Mouse (Mus musculus) adrenal gland (tissue): ENCODE data around the gene Tmem231.

Source experiments
- intact Hi-C: fragments of 180-260 bp; cut with DNase I; formaldehyde crosslinking; loops from one replicate; pipeline ENCODE4 v1.15.1; 2025
- long read RNA-seq, 2 experiments: library from polyadenylated mRNA; unstranded; transcript quantifications; one replicate each; pipeline ENCODE4 v2.0.0; 2020; ENCODE audit warnings: borderline replicate concordance in 1 of 2; ENCODE audit not compliant: insufficient replicate concordance in 1 of 2

Tmem231 gene
- long read RNA-seq, experiment 1, partial matches to known transcripts, result 1 of 6 reads
- long read RNA-seq, experiment 1, other reads (novel, unspliced or antisense), result 1 of 6 reads
- long read RNA-seq, experiment 2, transcript Tmem231-201 (7 exons, 2,984 nt), result major isoform, 6 of 11 reads
- long read RNA-seq, experiment 2, partial matches to known transcripts, result 3 of 11 reads
- long read RNA-seq, experiment 2, other reads (novel, unspliced or antisense), result 2 of 11 reads

DNA sequence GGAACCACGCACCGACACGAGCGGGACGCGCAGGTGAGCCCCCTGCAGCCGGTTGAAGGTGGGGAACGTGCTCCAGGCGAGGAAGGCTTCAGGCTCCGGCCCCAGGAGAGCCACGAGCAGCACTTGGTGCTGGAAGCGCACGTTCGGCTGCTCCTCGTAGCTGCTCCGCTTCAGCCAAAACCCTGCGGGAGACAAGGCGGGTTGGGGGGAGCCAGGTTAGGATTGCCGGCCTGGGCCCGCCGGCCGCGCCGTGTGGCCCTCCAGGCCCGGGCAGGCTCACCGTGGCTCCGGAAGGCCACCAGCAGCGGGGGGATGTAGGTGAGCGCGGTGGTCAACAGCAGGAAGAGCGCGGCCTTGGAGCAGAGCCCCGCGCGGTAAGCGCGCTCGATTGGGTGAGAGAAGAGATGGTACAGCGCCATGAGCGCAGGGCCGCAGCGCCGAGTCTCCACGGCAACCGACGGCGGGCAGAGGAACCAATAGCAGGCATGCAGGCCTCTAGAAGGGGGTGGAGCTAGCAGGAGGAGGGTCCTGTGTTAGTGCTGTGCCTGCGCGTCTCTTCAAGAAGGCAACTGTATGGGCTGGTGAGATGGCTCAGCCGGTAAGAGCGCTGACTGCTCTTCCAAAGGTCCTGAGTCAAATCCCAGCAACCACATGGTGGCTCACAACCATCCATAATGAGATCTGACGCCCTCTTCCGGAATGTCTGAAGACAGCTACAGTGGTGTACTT lies at the start of gene Tmem231:
TSS of gene Tmem231 (minus strand) at position 534 of the 729 bp plus-strand sequence.
- intact Hi-C loops, result no loop called here

DNA sequence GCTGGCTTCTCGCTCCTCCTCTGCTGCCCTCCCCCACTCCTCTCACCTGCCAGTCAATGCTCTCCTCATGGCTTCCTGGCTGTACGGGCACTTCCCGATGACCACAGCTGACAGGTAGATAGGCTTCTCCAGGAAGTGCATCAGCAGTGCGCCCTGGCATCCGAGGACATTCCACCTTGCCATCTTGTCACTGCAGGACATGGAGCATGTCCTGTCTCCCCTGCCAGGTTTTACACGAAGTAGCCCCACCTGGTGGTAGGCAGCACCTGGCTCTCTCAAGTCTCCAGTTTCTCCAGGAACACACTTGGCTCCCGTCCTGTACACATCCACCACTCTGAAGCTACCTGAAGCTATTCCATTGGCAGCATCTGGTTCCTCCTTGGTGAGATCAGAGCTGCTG lies 48.4 kb upstream of the Tmem231 start:
- intact Hi-C loops, result no loop called here

DNA sequence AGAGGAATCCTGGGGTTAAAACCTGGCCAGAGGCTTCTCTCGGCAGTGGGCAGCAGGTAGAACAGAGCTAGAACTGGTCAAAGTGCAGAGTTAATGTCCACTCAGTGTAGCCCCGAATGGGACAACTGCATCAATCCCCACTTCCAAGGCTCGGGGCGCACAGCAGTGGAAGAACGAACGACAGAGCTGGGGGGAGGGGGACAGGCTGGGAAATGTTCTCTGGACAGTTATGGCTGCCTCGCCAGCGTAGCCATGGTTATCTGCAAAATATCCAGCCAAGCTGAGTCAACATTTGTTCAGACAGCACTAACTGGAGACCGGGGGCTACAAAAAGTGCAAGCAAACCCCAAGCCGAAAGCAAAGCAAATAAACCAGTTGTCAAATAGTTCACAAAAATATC lies 44.5 kb upstream of the Tmem231 start:
- intact Hi-C loops, result no loop called here

DNA sequence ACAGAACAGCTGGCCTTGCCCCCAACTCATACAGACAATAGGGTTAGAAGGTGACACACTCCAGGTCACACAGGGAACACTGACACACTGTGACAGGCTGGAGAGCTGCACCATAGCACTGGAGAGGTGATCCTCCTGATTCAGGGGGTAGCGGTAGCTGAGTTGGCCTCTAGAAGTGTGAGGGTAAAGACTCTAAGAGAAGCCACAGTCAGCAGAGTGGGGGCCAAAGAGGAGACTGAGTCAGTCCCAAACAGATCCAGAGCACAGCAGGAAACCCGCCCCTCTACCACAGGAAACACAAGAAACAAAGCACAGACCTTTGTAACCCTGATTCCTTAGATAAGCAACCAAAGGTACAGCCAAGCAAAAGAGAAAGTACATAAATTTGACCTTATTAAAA lies 42.6 kb upstream of the Tmem231 start:
- intact Hi-C loops, result no loop called here

DNA sequence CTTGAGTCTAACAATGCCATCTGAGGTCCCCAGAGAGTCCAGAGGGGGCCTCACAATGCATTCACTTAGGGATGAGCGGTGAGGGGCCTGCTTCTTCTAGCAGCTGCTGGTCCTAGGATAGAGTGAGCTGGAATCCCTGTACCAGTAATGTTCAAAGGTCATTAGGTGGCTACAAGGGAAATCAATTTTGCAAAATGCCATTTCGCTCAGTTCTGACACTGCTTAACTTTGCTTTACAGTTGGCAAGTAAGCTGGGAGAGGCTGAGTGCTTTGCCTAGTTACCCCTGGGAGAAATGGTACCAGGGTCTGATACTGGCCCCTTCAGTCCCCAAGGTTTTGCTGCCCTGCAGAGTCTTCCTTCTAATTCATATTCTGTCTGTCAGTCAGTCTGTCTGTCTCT lies 42.0 kb upstream of the Tmem231 start:
- intact Hi-C loops, result no loop called here

DNA sequence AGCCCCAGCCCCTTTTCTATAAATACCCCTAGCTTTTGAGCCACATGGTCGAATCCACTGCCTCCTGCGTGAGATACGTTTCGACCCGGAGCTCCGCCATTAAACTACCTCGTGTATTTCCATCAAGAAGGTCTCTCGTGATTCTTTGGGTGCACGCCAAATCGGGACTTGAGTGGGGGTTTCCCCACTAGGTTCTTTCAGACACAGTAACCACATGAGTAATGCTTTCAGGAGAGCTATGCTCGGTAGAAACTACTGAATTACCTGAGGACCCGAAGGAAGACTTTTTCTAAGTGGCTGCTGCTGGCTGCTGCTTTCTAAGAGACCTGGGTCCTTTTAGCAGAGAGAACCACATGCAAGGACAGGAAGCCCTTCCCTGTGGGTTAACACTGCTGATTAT lies 40.5 kb upstream of the Tmem231 start:
- intact Hi-C loops, result no loop called here

DNA sequence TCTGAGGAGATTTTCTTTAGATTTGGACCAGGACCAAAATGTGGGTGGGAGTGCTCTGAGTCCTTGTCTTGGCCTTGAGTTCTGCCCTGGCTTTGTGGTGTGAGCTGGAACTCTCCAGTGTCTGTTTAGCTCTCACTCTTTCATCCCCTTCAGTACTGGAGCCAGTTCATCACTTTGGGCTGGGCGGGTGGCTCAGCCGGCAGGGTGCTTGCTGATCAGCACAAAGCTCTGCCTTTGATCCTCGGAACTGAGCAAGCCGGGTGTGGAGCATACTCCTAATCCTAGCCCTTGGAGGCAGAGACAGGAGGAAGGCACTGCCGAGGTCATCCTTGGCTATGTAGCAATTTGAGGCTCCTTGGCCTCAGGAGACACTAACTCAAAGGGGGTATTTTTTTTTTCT lies 35.3 kb upstream of the Tmem231 start:
- intact Hi-C loops, result no loop called here

DNA sequence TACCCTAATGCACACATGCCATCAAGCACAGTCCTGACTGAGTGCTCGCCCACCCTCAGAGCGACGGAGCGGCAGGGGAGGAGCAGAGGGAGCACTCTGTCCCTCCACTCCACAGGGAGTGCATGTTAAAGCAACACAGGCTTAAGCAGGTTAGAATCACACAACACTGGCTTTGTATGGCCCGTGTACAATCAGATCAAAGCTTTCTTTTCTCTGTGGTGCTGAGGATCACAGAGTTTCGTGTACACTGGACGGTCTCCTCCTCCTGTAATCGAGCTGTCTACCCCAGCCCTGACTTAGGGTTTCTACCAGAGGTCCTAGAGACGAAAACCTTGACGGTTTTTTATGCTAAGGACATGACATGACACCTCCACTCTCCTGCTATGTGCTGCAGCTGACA lies 34.9 kb upstream of the Tmem231 start:
- intact Hi-C loops, result no loop called here

DNA sequence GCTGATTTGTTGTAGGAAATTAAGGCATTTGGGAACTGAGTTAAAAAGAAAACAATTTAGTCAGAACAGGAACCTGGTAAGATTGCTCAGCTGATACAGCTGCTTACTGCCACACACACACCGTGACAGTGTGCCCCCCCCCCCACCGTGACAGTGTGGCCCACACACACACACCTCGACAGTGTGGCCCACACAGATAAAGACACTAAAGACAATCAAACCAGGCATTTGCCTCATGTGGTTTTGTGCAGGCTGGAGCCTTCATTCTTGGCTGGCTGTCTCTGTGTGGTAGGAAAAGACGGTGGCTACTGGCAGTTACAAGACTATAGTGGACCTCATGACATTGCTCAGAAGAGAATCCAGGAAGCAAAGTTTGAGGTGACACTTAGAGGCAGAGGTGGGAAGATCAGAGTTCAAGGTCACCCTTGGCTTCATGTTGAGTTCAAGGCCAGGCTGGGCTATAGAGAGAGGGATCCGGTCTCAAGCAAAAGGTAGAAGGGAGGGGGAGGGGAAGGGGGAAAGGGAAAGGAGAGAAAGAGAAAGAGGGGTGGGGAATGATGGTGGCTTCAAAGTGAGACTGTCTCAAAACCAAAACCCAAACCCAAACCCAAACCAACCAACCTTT lies 33.7 kb upstream of the Tmem231 start:
- intact Hi-C loops, result no loop called here

DNA sequence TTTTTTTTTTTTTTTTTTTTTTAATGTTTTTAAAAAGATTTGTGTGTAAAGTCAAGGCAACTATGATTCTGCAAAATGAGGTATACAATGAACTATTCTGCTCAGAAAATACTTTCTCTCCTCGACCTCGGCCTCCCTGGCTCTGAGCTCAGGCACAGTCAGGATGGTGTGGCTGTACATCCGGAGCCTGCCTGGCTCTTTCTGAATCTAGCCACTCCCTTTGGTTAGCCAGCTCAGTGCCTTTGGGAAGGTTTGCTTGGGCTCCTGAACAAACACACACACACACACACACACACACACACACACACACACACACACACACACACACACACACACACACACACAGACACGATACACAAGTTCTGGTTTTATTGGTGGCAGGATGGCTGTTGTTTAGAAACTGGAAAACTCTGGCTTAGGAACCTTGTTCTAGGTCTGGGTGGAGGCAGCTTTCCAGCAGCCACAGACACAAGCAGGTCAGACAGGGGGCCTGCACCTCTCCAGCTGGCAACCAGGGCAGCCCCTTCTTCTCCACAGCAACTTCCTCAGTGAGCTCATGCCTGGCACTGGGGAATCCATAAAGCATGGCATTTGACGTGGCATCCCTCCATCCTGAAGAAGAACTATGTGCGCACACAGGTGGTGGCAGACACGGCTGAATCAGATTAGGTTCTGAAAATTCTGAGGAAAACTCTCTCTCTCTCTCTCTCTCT lies 31.3 kb upstream of the Tmem231 start:
- intact Hi-C loops, result no loop called here

DNA sequence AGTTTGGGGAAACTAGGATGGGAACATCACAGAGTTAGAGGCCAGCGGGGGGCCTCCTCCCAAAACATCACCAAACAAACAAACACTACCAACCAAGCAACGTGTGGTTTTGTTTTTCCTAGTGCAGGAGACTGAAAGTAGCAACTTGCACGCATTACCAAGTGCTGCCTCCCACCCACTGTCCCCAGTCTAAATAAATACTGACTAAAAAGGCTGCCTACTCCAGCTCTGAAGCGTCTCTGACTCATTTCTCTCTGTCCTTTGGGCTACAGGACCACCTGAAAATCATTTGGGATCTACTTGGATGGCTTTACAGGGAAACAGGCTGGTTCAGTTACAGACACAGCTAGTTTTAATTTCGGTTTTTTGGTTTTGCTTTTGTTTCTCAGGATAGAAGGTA lies 30.7 kb upstream of the Tmem231 start:
- intact Hi-C loops, result no loop called here

DNA sequence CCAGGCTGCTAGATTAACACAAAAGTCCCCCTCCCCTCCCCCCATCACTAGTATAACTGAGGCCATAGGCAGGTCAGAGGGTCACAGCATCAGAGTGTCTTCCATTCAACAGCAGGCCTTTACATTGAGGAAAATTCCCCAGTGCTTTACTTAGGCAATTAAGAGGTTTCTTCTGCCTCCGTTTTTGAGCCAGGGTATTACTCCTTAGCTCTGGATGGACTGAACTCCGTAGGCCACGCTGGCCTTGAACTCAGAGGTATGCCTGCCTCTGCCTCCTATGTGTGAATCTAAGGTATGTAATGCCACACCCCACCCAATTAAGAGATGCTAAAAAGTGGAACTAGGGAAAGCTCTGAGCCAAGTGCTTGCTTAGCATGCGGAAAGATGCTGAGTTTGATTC lies 29.9 kb upstream of the Tmem231 start:
- intact Hi-C loops, result no loop called here

DNA sequence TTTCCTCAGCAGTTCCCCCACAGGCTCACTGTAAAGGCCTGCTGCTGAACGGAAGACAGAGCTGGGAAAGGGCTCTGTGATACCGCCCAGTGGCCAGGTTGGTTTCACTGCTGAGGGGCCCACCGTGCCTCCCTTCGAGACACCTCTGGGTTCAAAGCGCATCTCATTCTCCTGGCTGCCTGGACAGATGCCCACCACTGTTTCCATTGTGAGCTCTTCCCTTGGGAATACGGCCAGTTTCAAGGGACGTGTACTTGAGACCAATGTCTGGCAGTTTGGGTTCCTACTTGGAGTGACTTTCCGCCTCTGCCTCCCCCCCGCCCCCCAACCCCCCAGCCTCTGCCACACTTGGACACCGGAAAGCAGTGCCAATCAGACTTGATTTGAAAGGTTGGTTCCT lies 29.4 kb upstream of the Tmem231 start:
- intact Hi-C loops, result no loop called here

DNA sequence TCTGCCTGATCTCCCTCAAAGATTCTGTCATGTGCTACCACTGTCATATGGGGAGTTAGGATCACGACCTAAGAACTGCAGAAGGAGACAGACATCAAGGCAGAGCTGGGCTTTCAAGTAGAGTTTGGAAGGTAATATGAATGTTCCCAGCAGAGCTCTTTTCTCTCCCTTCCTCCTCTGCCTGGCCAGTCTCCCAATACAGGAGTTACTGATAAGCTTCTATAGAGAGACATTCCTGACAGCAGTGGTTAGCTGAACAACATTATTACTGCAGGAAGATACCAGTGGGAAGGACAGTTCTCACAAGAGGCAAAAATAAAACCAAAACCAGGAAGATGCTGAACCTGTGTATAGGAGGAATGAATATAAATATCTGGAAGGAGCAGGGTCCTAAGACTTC lies 28.9 kb upstream of the Tmem231 start:
- intact Hi-C loops, result no loop called here

DNA sequence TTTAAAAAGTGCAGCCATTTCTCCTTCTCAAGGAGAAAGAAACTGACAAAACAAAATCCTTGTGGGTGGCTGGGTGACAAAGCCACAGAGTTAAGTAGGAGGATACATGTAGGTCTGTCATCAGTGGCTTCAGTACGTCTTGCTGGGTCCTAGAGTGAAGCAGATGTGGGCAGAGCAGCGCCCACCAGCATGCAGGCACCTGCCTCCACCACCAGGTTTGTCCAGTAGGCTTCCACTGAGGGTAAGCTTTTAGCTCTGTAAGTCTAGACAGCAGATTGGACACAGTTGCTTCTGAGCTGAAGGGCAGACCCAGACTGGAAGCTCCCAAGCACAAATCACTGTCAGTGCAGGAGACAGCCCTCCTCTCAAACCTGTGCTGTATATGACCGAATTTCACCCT lies 27.6 kb upstream of the Tmem231 start:
- intact Hi-C loops, result no loop called here

DNA sequence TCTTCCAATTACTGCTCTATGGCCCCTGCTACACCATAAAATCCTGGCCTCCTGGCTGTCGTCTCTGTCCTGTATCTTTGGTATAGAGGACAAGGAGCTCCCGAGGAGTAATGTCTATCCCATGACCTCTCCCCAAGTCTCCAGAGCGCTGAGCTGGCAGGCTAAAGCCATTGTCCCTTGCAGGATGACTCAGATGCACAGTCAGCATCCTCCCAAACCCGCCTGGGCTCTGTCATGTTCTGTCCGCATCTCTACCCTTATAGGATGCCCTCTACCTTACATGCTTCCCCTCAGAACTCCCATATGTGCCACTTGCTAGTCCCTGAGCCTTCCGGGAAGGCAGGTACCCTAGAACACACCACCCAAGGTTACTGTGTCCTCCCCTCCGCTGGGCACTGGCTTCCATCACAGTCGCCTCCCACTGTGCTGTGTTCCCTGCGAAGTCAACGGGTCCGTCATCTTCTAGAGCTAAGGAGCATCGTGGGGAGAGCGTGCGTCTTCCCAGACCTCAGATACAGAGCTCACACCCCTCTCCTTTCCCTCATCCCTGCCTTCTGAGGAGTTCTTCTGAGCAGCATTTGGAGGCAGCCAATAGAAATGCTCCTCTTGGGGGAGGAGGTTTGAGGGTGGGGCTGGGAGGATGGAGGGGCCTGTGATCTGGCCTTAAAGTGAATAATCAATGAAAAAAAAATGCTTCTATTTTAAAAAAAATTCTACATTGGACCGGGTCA lies 27.1 kb upstream of the Tmem231 start:
- intact Hi-C loops, result no loop called here

DNA sequence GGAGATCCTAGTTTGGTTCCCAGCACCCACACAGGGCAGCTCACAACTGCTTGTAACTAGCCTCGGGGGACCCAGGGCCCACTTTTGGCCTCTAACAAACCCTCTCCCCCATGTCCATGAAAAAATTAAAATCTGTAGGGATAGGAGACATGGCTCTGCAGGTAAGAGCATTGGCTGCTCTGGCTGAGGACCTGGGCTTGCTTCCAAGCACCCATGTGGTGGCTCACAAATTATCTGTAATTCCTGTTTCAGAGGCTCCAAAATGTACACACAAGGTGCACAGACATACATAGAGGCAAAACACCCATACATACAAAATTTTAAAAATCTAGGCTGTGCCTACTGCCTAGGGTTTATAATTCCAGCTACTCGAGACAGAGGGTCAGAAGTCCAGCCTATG lies 23.6 kb upstream of the Tmem231 start:
- intact Hi-C loops, result no loop called here

DNA sequence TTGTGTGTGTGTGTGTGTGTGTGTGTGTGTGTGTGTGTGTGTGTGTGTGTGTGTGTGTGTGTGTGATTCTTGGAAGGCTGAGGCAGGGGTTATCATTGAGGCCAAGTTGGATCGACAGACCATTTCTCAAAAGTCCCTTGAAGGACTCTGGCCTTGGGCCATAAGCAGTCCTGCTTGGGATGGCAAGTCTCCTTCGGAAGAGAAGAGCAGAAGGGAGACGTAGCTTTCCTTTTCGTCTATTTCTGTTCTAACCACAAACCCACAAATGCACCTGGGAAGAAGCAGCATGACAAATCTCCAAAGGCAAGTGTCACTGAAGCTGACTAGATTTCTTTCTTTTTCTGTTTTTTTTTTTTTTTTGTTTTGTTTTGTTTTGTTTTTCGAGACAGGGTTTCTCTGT lies 22.2 kb upstream of the Tmem231 start:
- intact Hi-C loops, result no loop called here

DNA sequence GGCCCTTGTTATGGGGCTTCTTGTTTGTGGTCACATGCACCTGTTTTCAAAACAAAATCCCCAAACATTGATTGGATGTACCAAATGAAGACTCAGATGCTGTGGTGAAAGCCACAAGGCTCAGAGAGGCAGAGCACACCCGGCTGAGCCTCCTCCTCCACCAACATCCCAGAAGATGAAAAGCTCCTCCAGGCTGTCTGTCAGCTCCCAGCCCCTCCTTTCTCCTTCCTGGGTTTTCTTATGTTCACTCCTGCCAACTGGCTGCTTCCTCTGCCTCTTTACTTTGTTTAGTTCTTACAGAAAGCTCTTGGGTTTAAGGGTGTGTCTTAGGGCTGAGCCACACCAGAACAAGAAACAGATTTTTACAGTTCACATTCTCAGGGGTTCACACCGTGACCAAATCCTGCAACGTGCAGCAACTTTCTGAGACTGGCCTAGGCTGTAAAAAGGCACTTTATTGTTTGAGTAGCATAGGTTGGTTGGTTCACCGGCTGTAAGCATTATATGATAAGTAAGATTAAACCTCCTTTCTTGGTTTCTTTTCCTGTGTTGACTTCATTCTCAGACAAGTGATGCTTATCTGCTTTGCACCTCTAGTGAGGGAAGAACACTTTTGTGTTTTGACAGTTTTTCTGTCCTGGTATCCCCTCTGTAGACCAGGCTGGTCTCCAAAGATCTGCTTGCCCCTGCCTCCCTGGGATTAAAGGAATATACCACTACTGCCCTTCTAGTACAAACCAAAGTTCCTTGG lies 21.3 kb upstream of the Tmem231 start:
- intact Hi-C loops, result no loop called here

DNA sequence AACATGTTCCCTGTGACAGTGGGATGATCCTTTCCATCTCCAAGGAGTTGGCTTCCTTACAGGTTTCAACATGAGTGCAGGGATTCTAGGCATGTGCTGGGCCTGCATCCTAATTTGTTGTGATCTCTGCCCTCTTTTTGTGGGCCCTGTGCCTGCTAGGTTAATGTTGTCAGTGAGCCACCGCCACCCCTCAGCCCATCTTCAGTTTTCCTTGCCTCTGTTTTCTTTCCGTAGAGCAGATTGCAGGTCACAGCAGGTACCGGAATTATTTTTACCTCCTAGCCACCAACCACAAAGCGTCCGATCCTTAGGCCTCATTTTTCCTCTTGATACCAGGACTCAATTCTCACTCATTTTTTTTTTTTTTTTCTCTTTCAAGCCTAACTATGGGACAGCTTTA lies 18.3 kb upstream of the Tmem231 start:
- intact Hi-C loops, result no loop called here

DNA sequence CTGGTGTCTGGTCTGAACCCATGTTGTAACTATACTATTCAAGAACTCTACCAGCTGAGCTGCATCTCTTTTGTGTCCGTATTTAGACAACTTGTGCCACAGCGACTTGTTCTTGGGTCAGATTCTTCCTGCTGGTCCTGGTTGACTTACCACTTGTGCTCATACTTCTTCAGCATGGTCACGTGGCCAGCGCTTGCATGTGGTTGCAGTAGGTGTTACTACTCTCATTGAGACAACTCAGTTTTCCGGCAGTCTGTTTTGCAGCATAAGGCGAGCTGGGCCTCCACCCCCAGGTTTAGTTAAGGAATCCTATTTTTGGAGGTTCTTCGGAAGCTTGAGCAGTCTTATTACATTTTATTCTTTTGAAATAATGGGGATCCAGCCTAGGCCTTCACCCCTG lies 17.6 kb upstream of the Tmem231 start:
- intact Hi-C loops, result no loop called here
